Mouse (Mus musculus) forebrain, embryonic 10.5 days (tissue): ENCODE data around the gene Marf1. TPM values are rescaled to one million over a fixed set of nuclear protein-coding genes. Genes with fewer than 3 reads are reported as not detected.

Experiments used
- DNase-seq: peaks from one replicate; pipeline ENCODE4 v3.0.0-alpha.2; 2017; ENCODE audit warnings: low spot score; ENCODE audit errors: extremely low spot score
- H3K27ac ChIP-seq: fragments of 300-500 bp; sonication (generic); 2 replicates; pipeline ENCODE4 v1.5.1; 2016; ENCODE audit warnings: mild to moderate bottlenecking
- H3K27me3 ChIP-seq: fragments of 300-500 bp; sonication (generic); 2 replicates; pipeline ENCODE4 v1.6.1; 2016; ENCODE audit warnings: mild to moderate bottlenecking; ENCODE audit not compliant: poor library complexity, severe bottlenecking
- H3K36me3 ChIP-seq: fragments of 300-500 bp; sonication (generic); replicated peaks from 2 replicates; pipeline ENCODE4 v1.6.1; 2016; ENCODE audit warnings: mild to moderate bottlenecking, moderate library complexity
- H3K4me1 ChIP-seq: fragments of 300-500 bp; sonication (generic); 2 replicates; pipeline ENCODE4 v1.6.1; 2016
- H3K4me3 ChIP-seq: fragments of 300-500 bp; sonication (generic); 2 replicates; pipeline ENCODE4 v1.5.1; 2016; ENCODE audit warnings: mild to moderate bottlenecking, moderate library complexity
- H3K9me3 ChIP-seq: fragments of 300-500 bp; sonication (generic); 2 replicates; pipeline ENCODE4 v1.6.1; 2016; ENCODE audit warnings: mild to moderate bottlenecking, moderate library complexity
- WGBS: fragments of 180-500 bp; shearing (Covaris S2); methylation state at CpG from one replicate; pipeline ENCODE4 v1.1.7; 2016; 5-methylcytosine and 5-hydroxymethylcytosine counted together
- polyA plus RNA-seq: library from polyadenylated mRNA; unstranded; fragments of >200 nt; fragmentation: Nextera tagmentation; extraction: Ambion mirVana; gene quantifications from 2 replicates; pipeline ENCODE4 v1.2.1, GENCODE M21; 2016

Gene Marf1
- polyA plus RNA-seq, 1 experiment from 2014 or later = 14.6 TPM

GRCm38 (mm10) chr16:14130796-14131195 lies 32.4 kb downstream of the Marf1 start:
- Histone ChIP-seq H3K9me3 (no peaks in the 10 kb centered on the region), H3K4me1 (no peaks in the 10 kb centered on the region), H3K27me3 (no peaks in the 10 kb centered on the region), H3K27ac (no peak overlapping the region), H3K36me3 (peaks cover 98% of the 10 kb centered on the region), H3K4me3 (no peak overlapping the region)
- 92% methylated on average over 7 of the region's 7 CpGs for WGBS
- DNase-seq = no peak

- DNase-seq = no peak
- Histone ChIP-seq H3K27me3 (no peaks in the 10 kb centered on the region), H3K4me3 (no peak overlapping the region), H3K27ac (no peak overlapping the region), H3K36me3 (peaks cover 99% of the 10 kb centered on the region), H3K9me3 (no peaks in the 10 kb centered on the region), H3K4me1 (no peaks in the 10 kb centered on the region)
These were observed 34.2 kb downstream of the Marf1 start for GRCm38 (mm10) chr16:14128977-14129376.

- no peaks in the 10 kb centered on the region for H3K4me1 ChIP-seq
- H3K4me3 ChIP-seq = no peak overlapping the region
- 92% methylated on average over 1 of the region's 1 CpGs for WGBS
- no peaks in the 10 kb centered on the region; the same call in 1 of the 2 replicates for H3K9me3 ChIP-seq
- peaks cover 99% of the 10 kb centered on the region for H3K36me3 ChIP-seq
- H3K27ac ChIP-seq = no peak overlapping the region
- no peaks in the 10 kb centered on the region for H3K27me3 ChIP-seq
- no peak for DNase-seq
These were observed 37.9 kb downstream of the Marf1 start for GRCm38 (mm10) chr16:14125253-14125652.

GRCm38 (mm10) chr16:14124709-14125108 lies 38.4 kb downstream of the Marf1 start:
- no peak overlapping the region for H3K27ac ChIP-seq
- DNase-seq = no peak
- 98% methylated on average over 7 of the region's 7 CpGs for WGBS
- H3K36me3 ChIP-seq = peaks cover 99% of the 10 kb centered on the region
- no peaks in the 10 kb centered on the region; the same call in 1 of the 2 replicates for H3K9me3 ChIP-seq
- no peaks in the 10 kb centered on the region for H3K27me3 ChIP-seq
- H3K4me1 ChIP-seq = no peaks in the 10 kb centered on the region
- H3K4me3 ChIP-seq = no peak overlapping the region

- 83% methylated on average over 2 of the region's 2 CpGs for WGBS
- no peaks in the 10 kb centered on the region; the same call in 1 of the 2 replicates for H3K9me3 ChIP-seq
- no peak overlapping the region for H3K4me3 ChIP-seq
- no peaks in the 10 kb centered on the region for H3K4me1 ChIP-seq
- no peaks in the 10 kb centered on the region for H3K27me3 ChIP-seq
- H3K27ac ChIP-seq = no peak overlapping the region
- H3K36me3 ChIP-seq = peaks cover 97% of the 10 kb centered on the region
- no peak for DNase-seq
These were observed 39.2 kb downstream of the Marf1 start for GRCm38 (mm10) chr16:14123901-14124300.

GRCm38 (mm10) chr16:14122586-14122985 lies 40.6 kb downstream of the Marf1 start:
- Histone ChIP-seq H3K27me3 (no peaks in the 10 kb centered on the region), H3K36me3 (peaks cover 91% of the 10 kb centered on the region), H3K9me3 (no peaks in the 10 kb centered on the region; the same call in 1 of the 2 replicates), H3K27ac (no peak overlapping the region), H3K4me1 (no peaks in the 10 kb centered on the region), H3K4me3 (no peak overlapping the region)
- no peak for DNase-seq

GRCm38 (mm10) chr16:14121563-14121962 lies 41.6 kb downstream of the Marf1 start:
- no peaks in the 10 kb centered on the region; the same call in 1 of the 2 replicates for H3K9me3 ChIP-seq
- H3K4me3 ChIP-seq = no peak overlapping the region
- 92% methylated on average over 7 of the region's 7 CpGs for WGBS
- no peaks in the 10 kb centered on the region for H3K27me3 ChIP-seq
- H3K36me3 ChIP-seq = peaks cover 92% of the 10 kb centered on the region
- H3K4me1 ChIP-seq = no peaks in the 10 kb centered on the region
- no peak for DNase-seq
- no peak overlapping the region for H3K27ac ChIP-seq

- Histone ChIP-seq H3K4me3 (no peak overlapping the region), H3K27me3 (no peaks in the 10 kb centered on the region), H3K27ac (no peak overlapping the region), H3K36me3 (peaks cover 92% of the 10 kb centered on the region), H3K9me3 (no peaks in the 10 kb centered on the region; the same call in 1 of the 2 replicates), H3K4me1 (no peaks in the 10 kb centered on the region)
- 96% methylated on average over 5 of the region's 5 CpGs for WGBS
- DNase-seq = no peak
These were observed 42.2 kb downstream of the Marf1 start for GRCm38 (mm10) chr16:14120941-14121340.

GRCm38 (mm10) chr16:14117299-14117698 lies 45.9 kb downstream of the Marf1 start:
- Histone ChIP-seq H3K27ac (no peak overlapping the region), H3K9me3 (no peaks in the 10 kb centered on the region; the same call in 1 of the 2 replicates), H3K4me1 (no peaks in the 10 kb centered on the region), H3K4me3 (no peak overlapping the region), H3K36me3 (peaks cover 87% of the 10 kb centered on the region), H3K27me3 (no peaks in the 10 kb centered on the region)
- 87% methylated on average over 2 of the region's 2 CpGs for WGBS
- no peak for DNase-seq

- WGBS = 85% methylated on average over 3 of the region's 3 CpGs
- Histone ChIP-seq H3K27ac (no peak overlapping the region), H3K36me3 (peaks cover 92% of the 10 kb centered on the region), H3K4me1 (no peaks in the 10 kb centered on the region), H3K27me3 (no peaks in the 10 kb centered on the region), H3K4me3 (no peak overlapping the region), H3K9me3 (no peaks in the 10 kb centered on the region)
- no peak for DNase-seq
These were observed 50.4 kb downstream of the Marf1 start for GRCm38 (mm10) chr16:14112742-14113141.

GRCm38 (mm10) chr16:14112133-14112532 lies 51.0 kb downstream of the Marf1 start:
- H3K27ac ChIP-seq = no peak overlapping the region
- H3K4me3 ChIP-seq = no peak overlapping the region
- WGBS = 81% methylated on average over 2 of the region's 2 CpGs
- H3K9me3 ChIP-seq = no peaks in the 10 kb centered on the region
- no peak for DNase-seq
- no peaks in the 10 kb centered on the region for H3K4me1 ChIP-seq
- no peaks in the 10 kb centered on the region for H3K27me3 ChIP-seq
- H3K36me3 ChIP-seq = peaks cover 86% of the 10 kb centered on the region

GRCm38 (mm10) chr16:14110922-14111321 lies 52.2 kb downstream of the Marf1 start:
- DNase-seq = no peak
- Histone ChIP-seq H3K27me3 (no peaks in the 10 kb centered on the region), H3K36me3 (peaks cover 74% of the 10 kb centered on the region), H3K9me3 (no peaks in the 10 kb centered on the region), H3K4me1 (no peaks in the 10 kb centered on the region), H3K27ac (no peak overlapping the region), H3K4me3 (no peak overlapping the region)
- WGBS = 88% methylated on average over 2 of the region's 2 CpGs

GRCm38 (mm10) chr16:14109651-14110230 lies 53.4 kb downstream of the Marf1 start:
- Histone ChIP-seq H3K9me3 (no peaks in the 10 kb centered on the region), H3K4me3 (no peak overlapping the region), H3K27ac (no peak overlapping the region), H3K36me3 (peaks cover 64% of the 10 kb centered on the region), H3K4me1 (no peaks in the 10 kb centered on the region), H3K27me3 (no peaks in the 10 kb centered on the region)
- 92% methylated on average over 3 of the region's 3 CpGs for WGBS
- no peak for DNase-seq

GRCm38 (mm10) chr16:14105891-14106290 lies 57.3 kb downstream of the Marf1 start:
- Histone ChIP-seq H3K9me3 (no peaks in the 10 kb centered on the region), H3K36me3 (peaks cover 28% of the 10 kb centered on the region), H3K4me3 (no peak overlapping the region), H3K4me1 (no peaks in the 10 kb centered on the region), H3K27ac (no peak overlapping the region), H3K27me3 (no peaks in the 10 kb centered on the region)
- no peak for DNase-seq
- WGBS = 90% methylated on average over 6 of the region's 6 CpGs
